Mouse (Mus musculus) lung, adult 2 months (tissue): Measurements from ENCODE around the gene Nt5m.

Source experiments
- CTCF ChIP-seq: fragments of 200-500 bp; IDR thresholded peaks from 2 replicates; pipeline ENCODE4 v1.5.1; 2011; ENCODE audit warnings: mild to moderate bottlenecking, low read length, control low read depth; ENCODE audit not compliant: insufficient read depth
- POLR2A ChIP-seq: fragments of 200-500 bp; IDR thresholded peaks from 2 replicates; pipeline ENCODE4 v1.6.1; 2011; ENCODE audit warnings: low read depth, mild to moderate bottlenecking, control low read depth, low read length, borderline replicate concordance; ENCODE audit errors: extremely low read depth

- no peak for TF ChIP-seq CTCF
- TF ChIP-seq POLR2A = no peak
Measured at GRCm38 (mm10) chr11:59793390-59793789, 45.9 kb upstream of the Nt5m start.
